Mouse (Mus musculus) cerebellum, adult 11 months (tissue): Measurements from ENCODE around the gene Rgs18.

Source experiments
- DNase-seq: peaks from one replicate; pipeline ENCODE4 v3.0.0; 2022

Rgs18 gene

GRCm38 (mm10) chr1:144775331-144775730, at the start of gene Rgs18:
Rgs18 (minus strand) TSS chr1:144775435.
- DNase-seq: no peak

GRCm38 (mm10) chr1:144774394-144774793, 841 bp downstream of the Rgs18 start:
- no peak for DNase-seq

- DNase-seq: no peak
Observed at GRCm38 (mm10) chr1:144766218-144766617, 9.0 kb downstream of the Rgs18 start.

GRCm38 (mm10) chr1:144760792-144761191, 14.4 kb downstream of the Rgs18 start:
- DNase-seq: no peak

GRCm38 (mm10) chr1:144750763-144751162, 24.5 kb downstream of the Rgs18 start:
- DNase-seq: no peak

- no peak for DNase-seq
Observed at GRCm38 (mm10) chr1:144746182-144746581, 29.1 kb downstream of the Rgs18 start.

GRCm38 (mm10) chr1:144737739-144738138, 37.5 kb downstream of the Rgs18 start:
- no peak for DNase-seq

- no peak for DNase-seq
Observed at GRCm38 (mm10) chr1:144720736-144721135, 54.5 kb downstream of the Rgs18 start.

- DNase-seq: no peak
Observed at GRCm38 (mm10) chr1:144704373-144704772, 70.9 kb downstream of the Rgs18 start.
